11 mouse cellular contexts compared by ENCODE assay signal in the genomic region with DNA sequence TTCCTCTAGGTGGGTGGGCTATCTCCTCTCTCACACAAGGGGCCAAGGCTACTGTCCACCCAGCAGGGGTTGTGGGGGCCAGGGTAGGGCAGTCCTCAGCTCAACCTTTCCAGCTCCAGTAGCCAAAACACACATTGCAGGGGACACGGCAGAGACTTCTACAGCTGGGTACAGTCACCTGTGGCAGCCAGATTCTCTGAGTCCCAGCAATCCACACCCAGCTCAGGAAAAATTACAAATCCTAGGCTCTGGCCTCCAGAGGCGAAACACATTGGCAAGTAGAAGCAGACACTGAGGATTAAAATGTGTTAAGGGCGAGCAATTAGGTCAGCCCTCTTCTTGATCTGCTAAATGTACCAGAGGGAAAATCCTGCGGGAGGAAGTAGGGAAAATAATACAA.
"Had no signal": no experiment of that assay in that cellular context is flagged by ENCODE, and none has a peak within 500 bp of the region (broad histone marks: within the 10 kb centered on the region; RNA-seq: fewer than 3 reads in every experiment).

No protein-coding gene starts in this region.

- H3K9ac ChIP-seq: liver, embryonic 13.5 days; liver, postnatal 0 days; lung, embryonic 15.5 days; midbrain, embryonic 12.5 days had no signal

- H3K4me2 ChIP-seq: liver, embryonic 13.5 days; lung, embryonic 15.5 days; midbrain, embryonic 12.5 days had no signal

- H3K27ac ChIP-seq: liver, embryonic 13.5 days; lung, embryonic 15.5 days; macrophage; midbrain, embryonic 12.5 days; stomach, postnatal 0 days had no signal

- DNase-seq: liver; liver, embryonic 13.5 days; liver, postnatal 0 days; lung, postnatal 14 days; thymus, adult 2 months; thymus, postnatal 25 days had no signal

- ATAC-seq: liver, postnatal 0 days had no signal

- H3K36me3 ChIP-seq: liver, embryonic 13.5 days; lung, embryonic 15.5 days; midbrain, embryonic 12.5 days had no signal

- H3K4me1 ChIP-seq: liver, embryonic 13.5 days; lung, embryonic 15.5 days; megakaryocyte, embryonic 14.5 days; midbrain, embryonic 12.5 days had no signal

- H3K27me3 ChIP-seq: liver, embryonic 13.5 days; lung, embryonic 15.5 days; megakaryocyte, embryonic 14.5 days; midbrain, embryonic 12.5 days had no signal

- H3K9me3 ChIP-seq: liver, embryonic 13.5 days; lung, embryonic 15.5 days; midbrain, embryonic 12.5 days had no signal

- H3K4me3 ChIP-seq: liver, embryonic 13.5 days; lung, embryonic 15.5 days; megakaryocyte, embryonic 14.5 days; midbrain, embryonic 12.5 days had no signal
